Mouse (Mus musculus): ENCODE measurements at regions not wholly inside any gene's neighbourhood (a gene's known extent, or its start where the extent isn't known, plus 50 kb on each side); places are given as distances from the start of the nearest gene placed in this dataset.

- intact Hi-C loops (cut with DNase I): loop anchor here (5.0 kb wide), 2 partner anchors 182 to 262 kb away; partner anchors contain the start of gene Nampt
These were observed 184.3 kb upstream of the Nampt start for GRCm38 (mm10) chr12:32635055-32635454.

GRCm38 (mm10) chr12:32637400-32638100, 181.8 kb upstream of the Nampt start:
- DNase-seq: no peak
- intact Hi-C loops (cut with DNase I): loop anchor here (5.0 kb wide), 2 partner anchors 180 to 260 kb away; partner anchors contain the start of gene Nampt

More at GRCm38 (mm10) chr12:32635055-32635454, 184.3 kb upstream of the Nampt start:
- no peak for DNase-seq

DNA sequence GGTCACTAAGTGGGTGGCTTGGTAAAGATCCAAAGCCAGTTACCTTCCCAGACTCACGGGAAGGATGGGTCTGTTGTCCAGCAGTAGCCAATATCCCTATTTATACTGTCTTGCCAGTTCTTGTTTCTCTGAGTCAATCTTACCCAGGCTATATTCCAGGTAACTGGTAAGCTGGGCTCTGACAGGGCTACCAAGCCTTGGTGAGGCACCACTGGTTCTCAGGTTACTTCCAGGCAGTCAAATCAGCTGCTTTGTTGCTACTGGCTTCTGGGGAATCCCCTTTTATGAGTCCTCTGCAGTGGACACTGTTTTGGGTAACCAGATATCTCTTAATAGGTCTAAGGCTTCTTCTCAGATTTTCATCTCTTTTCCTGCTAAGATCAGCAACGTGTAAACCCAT, 178.8 kb upstream of the Nampt start:
- no peak for DNase-seq

GRCm38 (mm10) chr12:32642493-32642892, 176.9 kb upstream of the Nampt start:
- intact Hi-C loops (cut with DNase I): no loop called here
- no peak for DNase-seq

More for the DNA sequence above, 178.8 kb upstream of the Nampt start:
- intact Hi-C loops (cut with DNase I): no loop called here

- intact Hi-C loops (cut with DNase I): no loop called here
These were observed 166.2 kb upstream of the Nampt start for GRCm38 (mm10) chr12:32653096-32653495.

GRCm38 (mm10) chr12:32656194-32656593, 163.2 kb upstream of the Nampt start:
- intact Hi-C loops (cut with DNase I): no loop called here
- no peak for DNase-seq

More at GRCm38 (mm10) chr12:32653096-32653495, 166.2 kb upstream of the Nampt start:
- no peak for DNase-seq

DNA sequence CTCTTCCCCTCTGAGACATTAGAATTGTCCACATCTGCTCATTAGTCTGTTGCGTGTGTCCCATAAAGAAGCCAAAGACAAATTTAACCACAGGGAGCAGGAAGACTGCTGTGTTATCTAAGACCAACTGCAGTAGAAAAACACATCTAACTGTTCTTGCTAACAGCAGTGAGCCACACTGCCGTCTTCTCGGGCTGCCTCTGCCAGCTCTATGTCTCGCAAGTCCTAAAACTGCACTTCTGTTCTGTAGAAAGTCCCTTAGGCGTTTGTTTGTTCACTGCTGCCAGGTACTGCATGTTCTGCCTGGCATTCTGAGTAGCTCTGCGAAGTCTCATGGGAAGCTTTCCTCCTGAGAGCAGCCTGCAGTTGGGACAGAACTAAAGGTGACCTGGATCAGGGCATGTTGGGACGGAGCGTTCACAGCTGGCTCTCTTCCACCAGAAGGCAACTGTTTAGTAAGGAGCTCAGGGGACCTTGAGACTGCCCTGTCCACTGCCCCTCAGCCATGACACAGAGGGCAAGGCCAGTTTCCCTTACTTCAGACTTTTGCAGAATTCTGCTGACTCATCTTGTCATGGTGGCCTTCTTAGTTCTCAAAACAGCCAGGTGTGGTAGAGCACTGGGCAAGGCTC, 157.4 kb upstream of the Nampt start:
- intact Hi-C loops (cut with DNase I): no loop called here
- DNase-seq: peak in 1 of 2 experiments; percentile 7

DNA sequence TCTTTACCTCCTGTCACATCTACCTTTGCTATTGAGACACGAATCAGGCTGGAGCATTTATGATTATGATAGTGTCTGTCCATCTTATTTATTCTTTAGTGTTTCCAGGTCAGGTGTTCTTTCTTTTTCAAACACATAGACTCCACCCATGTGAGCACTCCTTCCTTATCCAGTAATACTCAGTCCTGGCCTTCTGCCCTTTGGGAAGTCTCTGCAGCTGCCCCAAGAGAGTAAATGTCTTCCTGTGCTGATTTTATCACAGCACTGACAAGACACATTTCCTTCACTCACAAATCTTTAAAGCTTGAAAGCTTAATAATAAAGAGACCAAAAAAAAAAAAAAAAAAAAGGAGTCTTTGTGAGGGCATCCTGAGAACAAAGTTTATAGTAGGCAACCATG, 153.3 kb upstream of the Nampt start:
- no peak for DNase-seq
- intact Hi-C loops (cut with DNase I): no loop called here

GRCm38 (mm10) chr12:32677908-32678307, 141.4 kb upstream of the Nampt start:
- intact Hi-C loops (cut with DNase I): no loop called here
- DNase-seq: no peak

GRCm38 (mm10) chr12:32678756-32679155, 140.6 kb upstream of the Nampt start:
- DNase-seq: peak in 1 of 2 experiments; percentile 13
- intact Hi-C loops (cut with DNase I): no loop called here

- no peak for DNase-seq
- intact Hi-C loops (cut with DNase I): no loop called here
These were observed 137.4 kb upstream of the Nampt start for GRCm38 (mm10) chr12:32681910-32682309.

GRCm38 (mm10) chr12:32683375-32683774, 136.0 kb upstream of the Nampt start:
- intact Hi-C loops (cut with DNase I): no loop called here
- no peak for DNase-seq

DNA sequence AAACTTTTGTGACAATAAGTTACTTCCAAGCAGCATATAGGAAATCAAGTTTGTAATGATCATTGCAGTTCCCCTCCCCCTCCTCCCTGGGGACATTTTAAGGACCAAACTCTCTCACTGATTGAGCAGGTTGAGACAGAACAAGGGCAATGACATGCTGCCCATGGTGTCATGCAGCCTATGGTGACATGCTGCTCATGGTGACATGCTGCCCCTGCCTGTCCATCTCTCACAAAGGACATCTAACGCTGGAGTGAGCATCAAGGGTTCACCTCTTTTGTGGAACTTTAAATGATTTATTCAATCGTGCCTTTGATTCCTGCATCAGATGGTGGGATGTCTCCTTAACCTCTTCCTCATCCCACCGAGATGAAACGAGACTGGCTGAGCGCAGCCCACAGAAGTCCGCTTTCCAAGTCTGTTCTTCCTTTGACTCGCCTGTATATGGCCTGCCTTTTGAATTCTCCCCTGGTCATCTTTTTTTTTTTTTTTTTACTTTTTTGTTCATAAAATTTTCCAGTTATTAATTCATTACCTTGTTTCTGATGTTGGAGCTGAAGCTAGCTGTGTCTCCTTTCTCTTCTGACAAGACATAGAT, 133.5 kb upstream of the Nampt start:
- DNase-seq: no peak
- intact Hi-C loops (cut with DNase I): no loop called here

DNA sequence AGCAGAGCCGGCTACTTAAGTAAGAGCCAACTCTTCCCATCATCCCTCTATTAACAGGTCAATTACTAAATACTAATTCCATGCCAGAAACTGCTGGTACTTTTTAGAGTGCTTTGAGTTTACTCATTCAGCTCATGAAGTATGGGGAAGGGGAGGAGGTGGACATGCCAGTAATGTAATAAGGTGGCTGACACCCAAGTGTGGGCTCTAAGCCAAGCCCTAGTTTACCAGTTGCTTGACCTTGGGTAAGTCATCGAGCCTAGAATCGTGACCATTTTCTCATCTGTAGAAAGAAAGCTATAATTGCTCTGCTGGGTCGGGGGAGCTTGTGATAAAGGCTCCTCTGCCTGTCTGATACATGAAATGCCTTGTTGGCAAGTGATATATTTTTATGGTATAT, 130.0 kb upstream of the Nampt start:
- no peak for DNase-seq
- intact Hi-C loops (cut with DNase I): no loop called here

DNA sequence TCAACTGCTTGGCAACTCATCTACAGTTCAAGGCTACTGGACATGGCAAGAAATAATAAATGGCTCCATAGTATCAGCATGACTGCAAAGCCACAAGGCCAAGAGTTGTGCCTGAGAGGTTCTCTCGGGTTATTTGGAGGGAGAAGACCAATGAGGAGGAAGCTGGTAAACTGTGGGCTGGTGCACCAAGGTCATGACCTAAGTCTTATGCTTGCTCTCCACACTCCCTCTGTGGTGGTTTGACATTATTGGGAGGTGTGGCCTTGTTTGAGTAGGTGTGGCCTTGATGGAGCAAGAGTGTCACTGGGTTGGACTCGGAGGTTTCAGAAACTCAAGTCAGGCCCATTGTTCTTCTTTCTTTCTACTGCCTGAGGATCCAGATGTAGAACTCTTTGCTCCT, 129.2 kb upstream of the Nampt start:
- intact Hi-C loops (cut with DNase I): no loop called here
- no peak for DNase-seq

GRCm38 (mm10) chr12:32692081-32692819, 127.1 kb upstream of the Nampt start:
- no peak for DNase-seq
- intact Hi-C loops (cut with DNase I): no loop called here

DNA sequence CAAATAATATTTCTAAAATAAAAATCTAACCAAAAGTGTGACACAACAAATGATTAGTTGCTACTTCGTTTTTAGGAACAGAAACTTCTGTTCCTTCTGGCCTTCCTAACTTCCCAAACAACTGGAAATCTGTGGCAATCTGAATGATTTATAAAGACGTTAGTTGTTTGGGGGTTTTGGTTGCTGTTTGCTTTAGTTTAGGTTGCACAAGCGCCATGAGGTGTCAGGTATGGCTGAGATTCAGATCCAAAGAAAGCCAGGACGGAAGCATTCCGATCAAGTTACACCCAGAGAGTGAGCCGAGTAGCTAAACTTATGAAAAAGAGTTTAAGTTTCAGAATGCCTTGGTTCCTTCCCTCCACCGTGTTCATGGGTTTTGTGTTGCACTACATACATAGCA, 126.4 kb upstream of the Nampt start:
- DNase-seq: no peak
- intact Hi-C loops (cut with DNase I): no loop called here

- no peak for DNase-seq
- intact Hi-C loops (cut with DNase I): no loop called here
These were observed 125.7 kb upstream of the Nampt start for GRCm38 (mm10) chr12:32693678-32694077.

DNA sequence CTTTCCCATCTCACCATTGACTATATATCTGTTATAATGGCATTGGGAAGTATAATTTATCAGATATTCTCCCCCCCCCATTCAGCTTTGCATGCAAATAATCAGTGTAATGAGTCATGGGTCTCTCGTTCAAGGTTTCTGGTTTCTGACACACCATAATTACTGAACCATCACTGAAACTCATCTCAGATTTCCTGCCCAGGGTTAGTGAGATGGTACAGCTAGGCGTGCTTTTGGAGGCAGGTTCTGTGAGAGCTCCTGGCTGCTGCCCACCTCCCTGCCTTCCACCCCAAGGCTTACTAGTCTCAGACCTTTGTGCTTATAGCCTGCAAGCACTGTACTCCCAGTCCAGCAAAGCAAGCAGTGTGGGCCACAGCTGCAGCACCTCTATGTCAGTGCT, 122.5 kb upstream of the Nampt start:
- intact Hi-C loops (cut with DNase I): no loop called here
- no peak for DNase-seq

DNA sequence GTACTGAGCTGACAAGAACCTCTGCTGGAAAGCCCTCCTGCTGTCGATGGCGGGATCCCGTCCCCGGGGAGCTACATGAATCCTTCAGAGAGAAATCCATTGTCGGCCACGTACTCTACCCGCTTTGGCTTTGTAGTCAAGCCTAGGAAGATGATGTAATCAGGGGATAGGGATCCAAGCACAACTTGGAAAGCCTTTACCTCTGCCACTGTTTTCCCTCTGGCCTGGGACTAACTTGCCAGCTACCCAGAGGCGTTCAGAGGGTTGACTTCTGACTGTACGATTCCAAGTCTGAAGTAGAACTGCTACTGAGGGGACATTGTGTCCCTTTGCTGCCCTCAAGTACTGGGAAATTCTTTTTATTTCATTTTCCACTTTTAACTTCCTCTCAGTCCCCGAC, 110.2 kb upstream of the Nampt start:
- DNase-seq: no peak
- intact Hi-C loops (cut with DNase I): loop anchor here (10.0 kb wide), 1 partner anchor 96 kb away; no protein-coding TSS in a partner anchor
